Mouse (Mus musculus) left cerebral cortex, postnatal 36 days (tissue): ENCODE results near the gene Mrps18b. TPM values are rescaled to one million over a fixed set of nuclear protein-coding genes. Genes with fewer than 3 reads are reported as not detected.

Experiments used
- DNase-seq, 2 experiments: peaks; one replicate each; pipeline ENCODE4 v3.0.0; 2021 to 2022; ENCODE audit warnings: low spot score in 2 of 2, mixed read lengths in 1 of 2
- intact Hi-C: fragments of 180-260 bp; cut with DNase I; formaldehyde crosslinking; loops from one replicate; pipeline ENCODE4 v1.15.1; 2025
- total RNA-seq, 2 experiments: library from RNA; stranded (reverse); gene quantifications; 2 replicates each; pipeline ENCODE4 v1.2.3; 2021

Gene Mrps18b
- total RNA-seq, 2 experiments from 2014 or later, result 38.0 to 46.2 TPM

DNA sequence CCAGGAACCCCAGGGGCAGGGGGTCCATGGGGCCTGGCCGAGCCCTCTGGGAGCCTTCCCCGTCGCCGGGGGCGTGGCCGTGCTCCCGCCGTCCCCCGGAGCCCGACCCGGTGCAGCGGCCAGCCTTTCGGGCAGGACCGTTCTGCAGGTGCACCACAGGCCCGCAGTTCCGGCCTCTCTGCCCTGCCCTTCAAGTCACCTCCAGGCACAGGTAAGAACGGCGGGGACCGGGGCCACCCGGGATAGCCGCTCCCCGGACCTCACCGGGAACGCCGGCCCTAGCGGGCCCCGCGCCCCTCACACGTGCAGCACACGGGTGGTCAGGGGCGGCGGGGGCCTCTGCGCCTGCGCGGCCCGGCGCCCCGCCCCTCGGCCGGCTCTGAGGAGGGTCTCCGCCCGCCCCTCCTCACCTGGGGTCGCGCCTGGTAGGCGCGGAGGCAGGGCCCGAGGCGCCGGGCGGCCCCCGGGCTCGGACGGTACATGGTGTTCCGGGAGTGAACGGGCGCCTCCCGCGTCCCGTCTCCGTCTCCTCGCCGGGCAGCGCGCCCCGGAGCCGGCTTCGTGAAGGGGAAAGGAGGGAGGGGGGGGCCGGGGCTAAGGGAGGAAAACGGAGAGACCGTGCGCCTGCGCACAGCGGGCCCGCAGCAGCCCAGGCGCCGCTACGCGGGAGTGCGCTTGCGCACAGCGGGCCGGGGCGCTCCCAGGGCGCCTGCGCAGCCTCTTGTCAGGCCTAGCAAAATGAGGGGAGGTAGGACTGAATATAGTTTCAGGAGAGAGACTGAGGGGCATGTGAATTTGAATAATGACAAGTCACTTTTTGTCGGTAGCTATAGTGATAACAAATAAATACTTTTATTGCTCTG lies 19.2 kb downstream of the Mrps18b start, which contains the start of gene 2310061I04Rik:
Gene 2310061I04Rik, minus strand, starts transcription at position 651 of the 863 bp plus-strand sequence.
- peak; percentile 88 to 95 for DNase-seq
- intact Hi-C loops, result no loop called here

DNA sequence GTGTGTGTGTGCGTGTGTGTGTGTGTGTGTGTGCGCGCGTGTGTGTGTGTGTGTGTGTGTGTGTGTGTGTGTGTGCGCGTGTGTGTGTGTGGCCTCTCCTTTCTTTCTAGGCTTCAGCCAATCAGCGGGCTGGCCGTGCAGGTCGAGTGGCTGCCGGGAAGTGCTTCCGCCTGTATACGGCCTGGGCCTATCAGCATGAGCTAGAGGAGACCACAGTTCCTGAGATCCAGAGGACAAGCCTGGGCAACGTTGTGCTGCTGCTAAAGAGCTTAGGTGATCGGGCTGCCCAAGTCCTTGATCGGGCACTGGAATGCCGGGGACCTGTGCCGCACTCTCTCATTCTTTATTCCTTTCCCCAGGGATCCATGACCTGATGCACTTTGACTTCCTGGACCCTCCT lies 28.5 kb downstream of the Mrps18b start:
- intact Hi-C loops, result no loop called here
- DNase-seq, result no peak

DNA sequence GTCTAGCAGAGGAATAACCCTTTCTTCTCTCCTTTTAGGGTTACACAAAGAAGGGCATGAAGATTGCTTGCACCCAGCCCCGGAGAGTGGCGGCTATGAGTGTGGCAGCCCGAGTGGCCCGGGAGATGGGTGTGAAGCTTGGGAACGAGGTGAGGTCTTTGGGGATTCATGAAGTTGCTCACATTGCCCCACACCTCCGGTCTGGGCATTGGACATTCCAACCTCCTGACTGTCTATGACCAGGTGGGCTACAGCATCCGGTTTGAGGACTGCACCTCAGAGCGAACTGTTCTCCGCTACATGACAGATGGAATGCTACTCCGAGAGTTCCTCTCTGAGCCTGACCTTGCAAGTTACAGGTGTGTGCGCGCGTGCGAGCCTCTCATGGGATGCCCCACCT lies 32.4 kb downstream of the Mrps18b start:
- no peak for DNase-seq
- intact Hi-C loops, result no loop called here

DNA sequence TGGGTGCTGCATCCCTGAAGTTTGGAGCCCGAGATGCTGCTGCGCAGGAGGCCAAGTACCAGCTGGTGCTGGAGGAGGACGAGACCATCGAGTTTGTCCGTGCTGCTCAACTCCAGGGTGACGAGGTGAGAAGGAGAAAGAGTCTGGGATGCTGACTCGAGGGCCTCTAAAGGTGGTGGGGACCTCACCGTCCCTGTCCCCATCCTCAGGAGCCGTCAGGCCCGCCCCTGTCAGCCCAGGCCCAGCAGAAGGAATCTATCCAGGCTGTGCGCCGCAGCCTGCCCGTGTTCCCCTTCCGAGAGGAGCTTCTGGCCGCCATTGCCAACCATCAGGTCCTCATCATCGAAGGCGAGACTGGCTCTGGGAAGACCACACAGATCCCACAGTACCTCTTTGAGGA lies 33.3 kb downstream of the Mrps18b start:
- DNase-seq, result no peak
- intact Hi-C loops, result no loop called here

DNA sequence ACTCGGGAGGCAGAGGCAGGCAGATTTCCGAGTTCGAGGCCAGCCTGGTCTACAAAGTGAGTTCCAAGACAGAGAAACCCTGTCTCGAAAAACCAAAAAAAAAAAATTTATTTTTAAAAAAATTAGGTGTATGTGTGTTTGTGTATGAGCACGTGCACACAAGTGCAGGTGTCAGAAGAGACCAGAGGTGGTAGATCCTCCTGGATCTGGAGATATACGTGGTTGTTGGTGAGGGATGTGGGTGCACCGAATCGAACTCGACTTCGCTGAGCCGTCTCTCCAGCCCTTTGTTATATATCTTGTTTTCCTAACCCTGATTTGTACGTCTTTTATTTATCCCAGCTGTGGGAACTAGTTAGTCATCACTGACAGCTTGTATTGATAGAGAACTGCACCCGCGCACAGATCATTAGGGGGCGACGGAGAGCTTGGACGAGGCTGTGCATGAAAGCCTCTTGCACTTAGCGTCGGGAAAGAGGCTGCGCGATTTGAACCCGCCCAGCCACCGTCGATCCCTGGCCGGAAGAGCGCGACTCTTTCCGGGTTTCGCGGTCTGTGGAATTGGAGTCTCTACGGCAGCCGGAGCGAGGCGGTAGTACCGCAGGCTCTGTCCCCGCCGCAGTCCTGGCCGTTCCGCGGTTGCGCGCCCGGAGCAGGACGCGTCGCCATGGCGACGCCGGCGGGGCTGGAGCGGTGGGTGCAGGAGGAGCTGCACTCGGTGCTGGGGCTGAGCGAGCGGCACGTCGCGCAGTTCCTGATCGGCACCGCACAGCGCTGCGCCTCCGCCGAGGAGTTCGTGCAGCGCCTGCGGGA lies 36.7 kb downstream of the Mrps18b start, which contains the start of gene Dhx16:
Gene Dhx16, plus strand, starts transcription at position 575 of the 813 bp plus-strand sequence.
- peak; percentile 95 to 96 for DNase-seq
- intact Hi-C loops, result no loop called here

DNA sequence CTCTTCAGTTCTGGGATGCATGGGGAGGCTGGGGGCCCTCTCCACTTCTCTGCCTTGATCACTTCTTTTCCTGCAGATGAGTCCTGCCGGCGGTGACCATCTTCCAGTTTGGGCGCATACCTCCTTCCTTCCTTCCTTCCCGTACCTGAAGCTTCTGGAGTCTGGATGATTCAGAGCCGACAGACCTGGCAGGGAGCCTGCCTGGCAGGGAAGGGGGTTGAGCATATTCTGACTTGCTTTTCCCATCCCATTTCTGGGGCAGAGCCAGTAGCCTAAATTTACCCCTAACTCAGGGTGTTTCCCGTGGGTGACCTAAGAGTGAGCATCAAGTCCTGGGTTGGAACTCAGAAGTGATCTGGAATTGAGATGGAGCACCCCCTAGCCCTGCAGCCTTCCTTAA lies 41.5 kb downstream of the Mrps18b start:
- intact Hi-C loops, result loop anchor here (2.0 kb wide), 1 partner anchor 46 kb away; no protein-coding TSS in a partner anchor

DNA sequence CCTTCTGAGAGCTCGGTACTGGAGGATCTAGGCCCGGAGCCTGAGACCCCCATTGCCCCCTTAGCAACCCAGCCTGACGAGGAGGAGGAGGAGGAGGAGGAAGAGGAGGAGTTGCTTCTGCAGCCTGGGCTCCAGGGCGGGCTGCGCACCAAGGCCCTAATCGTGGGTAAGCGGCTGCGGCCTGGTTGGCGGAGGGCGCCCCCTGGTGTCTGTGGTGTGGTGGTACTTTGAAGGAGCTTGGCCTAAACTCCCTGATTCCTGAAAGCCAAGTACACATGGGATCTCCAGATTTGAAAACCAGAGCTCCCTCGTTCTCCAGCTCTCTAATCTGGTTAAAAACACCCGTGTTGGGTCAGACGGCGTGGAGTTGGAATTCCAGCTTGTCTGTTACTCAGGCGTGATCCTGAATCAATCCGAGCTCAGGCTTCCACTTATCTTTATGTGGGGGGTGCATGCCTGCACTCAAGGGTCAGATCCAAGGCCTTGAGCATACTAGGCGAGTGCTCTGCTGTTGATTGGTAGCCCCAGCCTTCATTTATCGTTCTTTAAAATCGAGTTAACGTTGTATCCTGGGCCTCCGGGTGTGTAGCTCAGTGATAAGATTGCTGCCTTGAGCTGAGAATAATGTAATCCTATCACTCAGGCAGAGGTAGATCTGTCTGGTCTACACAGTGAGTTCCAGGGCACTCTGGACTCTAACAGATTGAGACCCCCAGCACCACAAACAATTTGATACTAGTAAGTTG lies 42.2 kb downstream of the Mrps18b start:
- peak; percentile 85 for DNase-seq
- intact Hi-C loops, result loop anchor here (2.0 kb wide), 3 partner anchors 37 to 135 kb away; no protein-coding TSS in a partner anchor

More for the DNA sequence above, 41.5 kb downstream of the Mrps18b start:
- DNase-seq, result peak; percentile 59 to 70

DNA sequence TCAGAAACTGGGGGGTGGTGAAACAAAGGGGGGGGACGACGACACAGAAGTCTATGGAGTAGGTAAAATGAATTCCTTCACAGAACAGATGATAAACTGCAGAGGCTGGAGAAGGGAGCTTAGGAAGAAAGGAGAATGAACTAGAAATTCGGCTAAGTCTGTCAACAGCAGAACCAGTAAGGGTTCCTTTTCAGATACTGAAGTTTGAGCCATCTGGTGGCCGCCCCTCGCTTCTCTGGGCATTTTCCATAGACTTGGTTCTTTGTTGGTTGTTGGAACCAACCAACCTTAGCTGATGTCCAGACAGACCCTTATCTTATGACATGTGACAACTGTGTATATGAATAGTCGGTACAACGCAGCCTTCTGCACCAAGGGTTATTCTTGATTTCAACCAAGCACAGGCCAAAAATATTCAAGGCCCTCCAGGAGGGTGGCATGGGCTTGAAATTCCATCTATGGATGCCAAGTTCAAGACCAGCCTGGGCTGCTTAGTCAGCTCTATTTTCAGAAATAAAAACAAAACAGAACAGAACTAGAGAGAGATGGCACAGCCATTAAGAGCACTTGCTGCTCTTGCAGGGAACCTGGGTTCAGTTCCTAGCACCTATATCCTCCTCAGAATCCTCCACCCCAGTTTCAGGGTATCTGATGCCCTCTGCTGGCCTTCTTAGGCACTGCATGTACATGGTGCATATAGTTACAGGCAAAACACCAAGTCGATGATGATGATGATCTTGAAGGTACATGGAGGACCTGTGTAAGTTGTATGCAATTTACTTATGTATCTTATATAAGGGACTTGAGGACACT lies 45.1 kb downstream of the Mrps18b start:
- intact Hi-C loops, result no loop called here
- DNase-seq, result no peak

DNA sequence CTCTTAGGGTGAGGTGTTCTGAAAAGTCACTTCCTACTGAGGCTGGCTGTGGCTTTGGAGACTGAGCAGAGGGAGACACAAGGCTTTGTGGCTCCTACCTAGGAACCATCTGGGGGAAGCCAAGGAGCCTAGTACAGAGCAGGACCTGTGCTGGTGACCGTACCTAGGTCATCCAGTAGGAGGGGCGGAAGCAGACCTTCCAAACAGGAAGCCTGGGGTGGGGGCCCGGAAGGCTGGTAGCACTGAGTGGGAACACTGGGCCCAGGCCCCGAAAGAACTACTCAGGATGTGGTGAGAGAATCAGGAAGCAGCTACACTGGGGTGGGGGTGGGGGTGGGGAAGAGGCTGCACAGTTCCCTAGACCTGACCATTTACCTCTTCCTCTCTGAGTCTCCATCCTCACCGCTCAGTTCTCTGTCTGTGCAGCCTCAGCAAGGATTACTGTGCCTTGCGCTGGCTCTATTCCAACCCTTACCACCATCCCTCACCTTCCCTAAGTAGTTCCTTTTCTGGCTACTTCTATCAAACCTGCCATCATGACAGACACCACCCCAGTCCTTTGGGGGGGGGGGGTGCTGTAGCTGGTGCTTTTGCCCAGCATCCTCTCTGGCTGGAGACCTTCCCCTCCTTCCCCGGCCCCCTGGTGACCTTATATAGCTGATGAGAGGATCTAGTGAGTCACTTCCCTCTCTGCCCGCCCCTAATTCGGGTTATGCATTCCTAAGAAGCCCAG lies 45.9 kb downstream of the Mrps18b start:
- DNase-seq, result peak in 1 of 2 experiments; percentile 37
- intact Hi-C loops, result no loop called here

DNA sequence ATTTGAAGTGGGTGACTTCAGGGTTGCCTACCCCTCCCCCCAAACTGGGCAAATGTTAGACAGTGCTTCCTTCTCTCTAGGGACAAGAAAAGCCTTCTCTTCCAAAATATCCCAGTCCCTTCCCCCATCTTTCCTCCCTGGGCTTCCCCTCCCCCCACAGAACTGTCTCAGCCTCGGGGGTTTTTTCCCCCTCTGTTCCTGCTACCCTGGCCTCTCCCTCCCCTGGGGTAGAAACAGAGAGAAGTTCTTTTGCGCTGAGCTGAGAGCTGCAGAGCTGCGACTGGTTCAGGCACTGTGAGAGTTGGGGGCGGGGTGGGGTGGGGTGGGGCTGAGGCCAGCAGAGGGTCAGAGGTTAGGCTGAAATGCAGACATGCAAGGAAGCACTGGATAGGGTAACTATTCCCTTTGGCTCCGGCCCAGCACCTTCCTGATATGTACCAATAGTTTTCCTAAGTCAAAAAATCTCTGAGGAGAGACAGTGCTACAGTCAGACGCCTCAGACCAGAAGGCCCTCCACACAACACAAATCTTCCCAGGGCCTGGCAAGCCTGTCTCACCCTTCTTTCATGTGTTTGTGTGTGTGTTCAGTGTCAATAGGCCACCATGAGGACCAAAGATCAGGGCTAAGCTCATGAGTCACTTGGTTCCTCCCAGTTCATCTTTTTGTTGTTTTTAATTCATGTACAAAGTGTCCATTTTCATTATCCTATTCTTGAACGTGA lies 46.7 kb downstream of the Mrps18b start:
- no peak for DNase-seq
- intact Hi-C loops, result no loop called here

DNA sequence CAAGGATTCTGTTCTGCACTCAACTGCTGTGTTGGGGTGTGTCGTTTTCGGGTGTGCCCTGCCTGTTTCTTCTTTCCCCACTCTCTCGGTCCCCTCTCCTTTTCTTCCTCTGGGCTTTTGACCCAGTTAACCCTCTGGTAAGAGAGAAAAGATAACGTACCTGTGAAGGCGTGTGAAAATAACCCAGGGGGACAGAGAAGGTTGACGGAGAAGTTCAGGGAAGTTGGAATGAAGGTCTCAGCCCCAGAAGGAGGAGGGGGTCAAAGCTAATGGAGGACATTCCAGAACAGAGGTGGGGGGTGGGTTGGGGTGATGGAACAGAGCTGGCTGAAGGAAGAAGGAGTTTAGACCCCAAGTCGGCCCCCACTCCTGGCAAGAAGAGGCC lies 47.2 kb downstream of the Mrps18b start:
- intact Hi-C loops, result no loop called here
- DNase-seq, result no peak

DNA sequence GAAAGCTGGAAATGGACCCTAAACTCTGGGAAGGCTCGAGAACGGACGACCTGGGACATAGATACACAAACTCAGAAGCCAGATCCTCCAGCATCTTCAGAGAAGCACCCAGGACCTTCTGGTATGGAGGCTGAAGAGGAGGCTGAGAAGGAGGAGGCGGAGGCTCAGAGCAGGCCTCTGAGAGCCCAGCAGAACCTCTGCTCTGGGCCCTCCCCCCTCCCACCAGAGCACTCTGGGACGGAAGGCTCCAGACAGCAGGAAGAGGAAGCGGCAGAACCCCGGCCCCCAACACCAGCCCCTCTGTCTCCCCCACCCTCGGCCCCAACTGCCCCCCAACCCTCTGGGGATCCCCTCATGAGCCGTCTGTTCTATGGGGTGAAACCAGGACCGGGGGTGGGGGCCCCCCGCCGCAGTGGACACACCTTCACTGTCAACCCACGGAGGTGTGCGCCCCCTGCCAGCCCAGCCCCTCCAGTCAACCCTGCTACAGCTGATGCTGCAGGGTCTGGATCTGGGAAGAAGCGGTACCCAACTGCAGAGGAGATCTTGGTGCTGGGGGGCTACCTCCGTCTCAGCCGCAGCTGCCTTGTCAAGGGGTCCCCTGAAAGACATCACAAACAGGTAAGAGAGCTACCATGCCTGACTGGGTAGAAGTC lies 47.9 kb downstream of the Mrps18b start:
- no peak for DNase-seq
- intact Hi-C loops, result no loop called here

DNA sequence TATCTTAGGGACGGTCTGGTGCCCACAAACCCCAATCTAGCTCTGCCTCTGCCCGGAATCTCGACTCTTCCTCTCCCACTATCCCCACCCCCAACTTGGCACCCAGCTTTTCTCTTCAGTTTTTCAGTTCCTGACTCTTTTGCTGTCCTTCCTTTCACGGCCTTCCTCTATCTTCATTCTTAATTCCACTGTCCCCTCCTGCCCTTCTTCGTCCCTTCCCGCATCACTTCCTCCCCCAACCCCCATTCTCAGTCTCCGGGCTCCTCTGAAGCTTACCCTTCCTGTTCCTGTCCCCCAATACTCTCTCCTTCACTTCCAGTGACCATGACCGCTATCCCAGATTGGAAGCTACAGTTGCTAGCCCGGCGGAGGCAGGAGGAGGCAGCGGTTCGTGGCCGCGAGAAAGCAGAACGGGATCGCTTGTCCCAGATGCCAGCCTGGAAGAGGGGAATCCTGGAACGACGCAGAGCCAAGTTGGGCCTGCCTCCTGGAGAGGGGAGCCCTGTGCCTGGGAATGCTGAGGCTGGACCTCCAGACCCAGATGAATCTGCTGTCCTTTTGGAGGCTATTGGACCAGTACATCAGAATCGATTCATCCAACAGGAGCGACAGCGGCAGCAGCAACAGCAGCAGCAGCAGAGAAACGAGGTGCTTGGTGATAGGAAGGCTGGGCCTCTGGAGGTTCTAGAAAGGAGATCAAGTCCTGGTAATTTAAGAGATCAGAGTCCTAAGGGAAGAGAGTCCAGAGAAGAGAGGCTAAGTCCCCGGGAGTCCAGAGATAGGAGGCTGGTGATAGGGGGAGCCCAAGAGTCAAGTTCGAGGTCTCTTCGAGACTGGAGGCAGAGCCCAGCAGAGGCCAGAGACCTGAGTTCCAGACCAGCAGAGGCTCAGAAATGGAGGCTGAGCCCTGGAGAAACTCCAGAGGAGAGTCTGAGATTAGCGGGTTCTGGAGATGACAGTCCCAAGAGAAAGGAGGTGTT lies 49.0 kb downstream of the Mrps18b start:
- no peak for DNase-seq
- intact Hi-C loops, result no loop called here

DNA sequence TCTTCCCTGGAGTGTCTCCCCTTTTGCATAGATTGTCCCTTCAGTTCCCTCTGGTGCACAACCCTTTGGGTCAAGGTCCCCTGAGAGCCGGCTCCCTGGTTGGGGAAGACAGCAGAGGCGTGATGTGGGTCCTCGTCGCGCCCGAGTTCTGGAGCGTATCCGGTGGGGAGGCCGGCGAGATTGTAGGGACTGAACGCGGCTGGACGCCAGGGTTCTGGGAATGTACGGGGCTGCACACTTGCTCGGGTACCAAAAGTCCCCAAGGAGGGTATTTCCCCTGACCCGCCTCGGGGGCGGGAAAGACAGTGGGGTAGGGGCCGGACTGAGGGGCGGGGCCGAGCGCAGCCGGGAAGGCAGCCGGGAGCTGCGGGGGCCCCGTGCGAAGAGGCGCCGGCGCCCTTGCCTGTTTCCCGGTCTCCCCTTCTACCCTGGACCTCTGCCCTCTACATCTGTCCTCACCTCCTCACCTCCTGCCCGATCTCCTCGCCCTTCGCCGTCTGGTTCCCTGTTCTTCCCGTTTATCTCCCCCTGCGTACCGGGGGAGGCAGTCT lies 49.8 kb downstream of the Mrps18b start:
- intact Hi-C loops, result no loop called here
- peak; percentile 38 to 39 for DNase-seq

DNA sequence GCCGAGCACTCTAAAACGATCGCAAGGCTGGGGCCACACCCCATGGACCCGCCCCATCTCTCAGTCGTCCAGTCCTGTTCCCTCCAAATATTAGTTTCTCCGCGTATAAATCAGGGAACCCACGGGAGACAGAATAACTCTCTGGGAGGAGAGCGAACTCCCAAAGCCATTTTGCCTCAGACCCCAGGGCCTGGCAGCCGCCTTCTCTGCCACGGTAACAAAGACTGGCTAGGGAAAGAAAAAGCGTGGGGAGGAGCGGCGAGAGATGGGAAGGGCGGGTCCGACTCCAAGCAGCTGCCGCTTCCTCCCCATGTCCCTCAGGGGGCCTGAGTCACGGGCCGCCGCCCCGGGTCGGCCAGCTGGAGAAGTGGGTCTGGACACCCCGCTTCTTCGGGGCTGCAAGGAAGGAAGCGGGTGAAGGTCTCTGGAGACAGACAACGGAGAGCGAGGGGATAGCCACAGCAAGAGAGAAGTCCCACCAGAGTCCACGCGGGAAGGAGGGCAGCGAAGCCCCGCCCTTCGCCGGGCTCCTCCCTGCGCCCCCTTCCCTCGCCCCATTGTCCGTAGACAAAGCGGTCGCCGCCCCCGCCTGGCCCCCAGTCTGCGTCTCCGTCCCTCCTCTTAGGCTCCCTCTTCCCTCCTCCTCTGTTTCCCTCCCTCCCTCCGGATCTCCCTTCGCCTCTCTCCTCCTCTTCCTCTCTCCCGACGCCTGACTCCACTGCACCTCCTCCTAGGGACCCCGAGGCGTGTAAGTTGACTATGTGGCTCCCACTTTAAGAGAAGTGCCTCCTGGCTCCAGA lies 50.5 kb downstream of the Mrps18b start, which contains the start of gene Ppp1r18:
Gene Ppp1r18, plus strand, starts transcription at position 113 of the 800 bp plus-strand sequence.
- intact Hi-C loops, result no loop called here
- peak in 1 of 2 experiments; percentile 37 for DNase-seq
